Mouse (Mus musculus) intestine, embryonic 15.5 days (tissue): ENCODE measurements around the gene 4933428G20Rik. TPM values are rescaled to one million over a fixed set of nuclear protein-coding genes. Genes with fewer than 3 reads are reported as not detected.

Experiments
- ATAC-seq: fragments of 200-750 bp; cut with Nextera tagmentation; 2 replicates; pipeline ENCODE4 v1.8.0; 2017; ENCODE audit warnings: moderate TSS enrichment, moderate library complexity
- H3K27ac ChIP-seq: fragments of 300-500 bp; sonication (generic); 2 replicates; pipeline ENCODE4 v1.5.1; 2015; ENCODE audit warnings: mild to moderate bottlenecking, inconsistent platforms
- H3K27me3 ChIP-seq: fragments of 300-500 bp; sonication (generic); replicated peaks from 2 replicates; pipeline ENCODE4 v1.6.1; 2015; ENCODE audit warnings: inconsistent platforms
- H3K36me3 ChIP-seq: fragments of 300-500 bp; sonication (generic); 2 replicates; pipeline ENCODE4 v1.6.1; 2015; ENCODE audit warnings: inconsistent platforms
- H3K4me1 ChIP-seq: fragments of 300-500 bp; sonication (generic); replicated peaks from 2 replicates; pipeline ENCODE4 v1.6.1; 2015; ENCODE audit warnings: inconsistent platforms
- H3K4me2 ChIP-seq: fragments of 300-500 bp; sonication (generic); replicated peaks from 2 replicates; pipeline ENCODE4 v1.6.1; 2015; ENCODE audit warnings: mild to moderate bottlenecking, inconsistent platforms
- H3K4me3 ChIP-seq: fragments of 300-500 bp; sonication (generic); replicated peaks from 2 replicates; pipeline ENCODE4 v1.5.1; 2015; ENCODE audit warnings: inconsistent platforms
- H3K9ac ChIP-seq: fragments of 300-500 bp; sonication (generic); 2 replicates; pipeline ENCODE4 v1.6.1; 2015; ENCODE audit warnings: inconsistent platforms
- H3K9me3 ChIP-seq: fragments of 300-500 bp; sonication (generic); 2 replicates; pipeline ENCODE4 v1.6.1; 2016; ENCODE audit warnings: inconsistent platforms
- WGBS: fragments of 180-500 bp; shearing (Covaris S2); methylation state at CpG from one replicate; pipeline ENCODE4 v1.1.7; 2015; 5-methylcytosine and 5-hydroxymethylcytosine counted together
- polyA plus RNA-seq: library from polyadenylated mRNA; unstranded; fragments of >200 nt; fragmentation: Nextera tagmentation; extraction: Ambion mirVana; gene quantifications from 2 replicates; pipeline ENCODE4 v1.2.1, GENCODE M21; 2015

4933428G20Rik gene
- polyA plus RNA-seq, 1 experiment from 2014 or later, result 0.55 TPM

GRCm38 (mm10) chr11:97491640-97492039, 8.5 kb downstream of the 4933428G20Rik start:
- Histone ChIP-seq H3K4me1 (no peaks in the 10 kb centered on the region), H3K27me3 (no peaks in the 10 kb centered on the region; the same call in 1 of the 2 replicates), H3K9me3 (no peaks in the 10 kb centered on the region), H3K9ac (no peak overlapping the region), H3K4me3 (no peak overlapping the region), H3K36me3 (peaks cover 19% of the 10 kb centered on the region), H3K27ac (no peak overlapping the region), H3K4me2 (no peak overlapping the region)
- WGBS, result 79% methylated on average over 10 of the region's 10 CpGs
- ATAC-seq, result no peak

- no peak overlapping the region for H3K9ac ChIP-seq
- WGBS, result 34% methylated on average over 16 of the region's 16 CpGs
- peak; percentile 76 for ATAC-seq
- no peaks in the 10 kb centered on the region for H3K4me1 ChIP-seq
- H3K4me2 ChIP-seq, result no peak overlapping the region
- no peaks in the 10 kb centered on the region for H3K9me3 ChIP-seq
- no peak overlapping the region for H3K27ac ChIP-seq
- no peak overlapping the region for H3K4me3 ChIP-seq
- H3K27me3 ChIP-seq, result no peaks in the 10 kb centered on the region
- H3K36me3 ChIP-seq, result peaks cover 23% of the 10 kb centered on the region
These were observed 10.4 kb downstream of the 4933428G20Rik start for GRCm38 (mm10) chr11:97489589-97490324.

DNA sequence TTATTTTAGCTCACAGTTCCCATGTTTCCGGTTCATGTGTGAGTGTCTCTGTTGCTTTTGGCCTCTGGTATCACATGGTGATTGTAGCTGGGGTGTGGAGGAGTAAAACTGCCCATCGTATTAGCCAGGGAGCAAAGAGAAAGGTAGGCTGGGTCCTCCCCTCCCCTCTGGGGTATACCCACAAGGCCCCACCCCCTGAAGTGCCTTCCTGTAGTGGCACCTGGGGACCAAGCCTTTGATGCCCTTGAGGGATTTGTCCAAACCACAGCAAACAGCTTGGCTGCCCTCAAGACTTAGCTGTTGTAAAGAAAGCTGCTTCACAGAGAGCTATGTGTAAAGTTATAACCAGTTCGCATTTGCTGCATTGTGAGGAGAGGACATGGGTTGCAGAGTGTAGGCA, 12.5 kb downstream of the 4933428G20Rik start:
- no peaks in the 10 kb centered on the region for H3K9me3 ChIP-seq
- H3K4me1 ChIP-seq, result no peaks in the 10 kb centered on the region
- no peaks in the 10 kb centered on the region for H3K27me3 ChIP-seq
- no peak for ATAC-seq
- no peak overlapping the region for H3K27ac ChIP-seq
- H3K4me2 ChIP-seq, result no peak overlapping the region
- no peak overlapping the region for H3K4me3 ChIP-seq
- H3K36me3 ChIP-seq, result peaks cover 16% of the 10 kb centered on the region
- no peak overlapping the region for H3K9ac ChIP-seq
- WGBS, result 77% methylated on average over 3 of the region's 3 CpGs

DNA sequence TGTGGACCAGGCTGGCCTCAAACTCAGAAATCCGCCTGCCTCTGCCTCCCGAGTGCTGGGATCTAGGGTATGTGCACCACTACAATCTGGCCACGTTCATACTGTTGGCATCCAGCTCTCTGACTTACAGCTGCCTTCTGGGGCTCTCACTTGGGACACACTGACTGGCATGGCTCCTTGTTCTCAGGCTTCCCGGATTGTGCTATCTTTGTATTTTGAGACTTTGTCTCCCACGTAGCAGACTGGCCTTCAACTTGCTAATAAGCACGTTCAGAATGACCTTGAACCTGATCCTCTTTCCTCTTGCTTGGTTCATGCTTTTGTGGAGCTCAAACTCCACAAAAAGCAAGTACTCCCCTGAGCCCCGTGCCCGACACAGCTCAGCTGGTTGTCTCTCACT, 14.5 kb downstream of the 4933428G20Rik start:
- no peak overlapping the region for H3K4me3 ChIP-seq
- ATAC-seq, result no peak
- H3K36me3 ChIP-seq, result peaks cover 4% of the 10 kb centered on the region; the same call in 1 of the 2 replicates
- no peaks in the 10 kb centered on the region for H3K4me1 ChIP-seq
- 83% methylated on average over 8 of the region's 8 CpGs for WGBS
- no peaks in the 10 kb centered on the region for H3K9me3 ChIP-seq
- no peak overlapping the region for H3K27ac ChIP-seq
- H3K27me3 ChIP-seq, result no peaks in the 10 kb centered on the region
- no peak overlapping the region for H3K4me2 ChIP-seq
- no peak overlapping the region for H3K9ac ChIP-seq

- Histone ChIP-seq H3K4me2 (no peak overlapping the region), H3K9me3 (no peaks in the 10 kb centered on the region), H3K27me3 (no peaks in the 10 kb centered on the region), H3K4me1 (no peaks in the 10 kb centered on the region), H3K36me3 (peaks cover 16% of the 10 kb centered on the region), H3K27ac (no peak overlapping the region), H3K4me3 (no peak overlapping the region), H3K9ac (no peak overlapping the region)
- WGBS, result 81% methylated on average over 8 of the region's 8 CpGs
- ATAC-seq, result no peak
These were observed 20.3 kb downstream of the 4933428G20Rik start for GRCm38 (mm10) chr11:97479824-97480223.

DNA sequence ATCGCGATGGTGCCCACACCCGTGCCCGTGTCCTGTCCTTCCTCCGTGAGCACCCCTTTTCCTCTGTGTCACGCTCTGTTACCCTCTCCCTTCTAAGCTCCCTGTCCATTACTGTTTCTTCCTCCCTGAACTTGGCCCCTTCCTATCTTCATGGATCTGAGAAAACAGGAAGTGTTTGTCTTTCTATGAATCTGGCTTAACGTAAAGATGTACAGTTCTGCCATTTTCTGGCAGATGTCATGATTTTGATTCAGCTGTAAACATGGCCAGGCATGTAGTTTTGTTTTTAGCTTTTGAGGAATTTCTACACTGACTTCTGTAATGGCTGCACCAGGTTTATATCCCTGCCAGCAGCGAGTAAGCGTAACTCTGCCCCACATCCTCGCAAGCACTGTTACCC, 21.1 kb downstream of the 4933428G20Rik start:
- Histone ChIP-seq H3K9me3 (no peaks in the 10 kb centered on the region), H3K27ac (no peak overlapping the region), H3K9ac (no peak overlapping the region), H3K27me3 (no peaks in the 10 kb centered on the region), H3K4me1 (no peaks in the 10 kb centered on the region), H3K4me3 (no peak overlapping the region), H3K36me3 (peaks cover 16% of the 10 kb centered on the region), H3K4me2 (no peak overlapping the region)
- 87% methylated on average over 10 of the region's 10 CpGs for WGBS
- no peak for ATAC-seq

- peaks cover 16% of the 10 kb centered on the region for H3K36me3 ChIP-seq
- no peak overlapping the region for H3K4me2 ChIP-seq
- H3K9me3 ChIP-seq, result no peaks in the 10 kb centered on the region
- H3K9ac ChIP-seq, result no peak overlapping the region
- no peak overlapping the region for H3K4me3 ChIP-seq
- WGBS, result 88% methylated on average over 6 of the region's 6 CpGs
- H3K27ac ChIP-seq, result no peak overlapping the region
- H3K27me3 ChIP-seq, result no peaks in the 10 kb centered on the region
- ATAC-seq, result no peak
- H3K4me1 ChIP-seq, result no peaks in the 10 kb centered on the region
These were observed 21.8 kb downstream of the 4933428G20Rik start for GRCm38 (mm10) chr11:97478345-97478744.

GRCm38 (mm10) chr11:97477431-97477830, 22.7 kb downstream of the 4933428G20Rik start:
- Histone ChIP-seq H3K27ac (no peak overlapping the region), H3K9me3 (no peaks in the 10 kb centered on the region), H3K36me3 (peaks cover 16% of the 10 kb centered on the region), H3K4me1 (no peaks in the 10 kb centered on the region), H3K4me3 (no peak overlapping the region), H3K27me3 (no peaks in the 10 kb centered on the region), H3K4me2 (no peak overlapping the region), H3K9ac (no peak overlapping the region)
- WGBS, result 80% methylated on average over 7 of the region's 7 CpGs
- ATAC-seq, result no peak

- peaks cover 16% of the 10 kb centered on the region for H3K36me3 ChIP-seq
- peak; percentile 6; the same call in 1 of the 2 replicates for ATAC-seq
These were observed 23.6 kb downstream of the 4933428G20Rik start for GRCm38 (mm10) chr11:97476334-97477095.

DNA sequence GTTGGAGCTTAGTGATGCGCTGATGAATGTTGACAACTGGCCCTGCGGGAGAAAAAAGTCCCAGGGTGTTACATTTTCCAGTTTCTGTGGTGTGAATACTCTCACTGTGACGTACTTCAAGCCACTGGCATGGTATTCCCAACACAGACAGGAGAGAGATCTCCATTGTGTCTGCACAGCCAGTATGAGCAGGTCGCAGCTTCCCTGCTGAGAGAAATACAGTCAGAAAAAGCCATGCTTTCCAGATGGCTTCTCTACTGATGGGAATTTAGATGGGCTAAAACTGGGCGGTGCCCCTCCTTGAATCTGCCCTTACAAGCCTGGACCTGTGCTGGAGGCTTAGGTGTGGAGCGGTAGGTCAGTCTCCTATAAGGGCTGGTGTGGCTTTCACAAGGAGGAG, 28.9 kb downstream of the 4933428G20Rik start:
- ATAC-seq, result no peak

More at GRCm38 (mm10) chr11:97476334-97477095, 23.6 kb downstream of the 4933428G20Rik start:
- Histone ChIP-seq H3K4me2 (no peak overlapping the region), H3K9me3 (no peaks in the 10 kb centered on the region), H3K4me3 (no peak overlapping the region), H3K27me3 (no peaks in the 10 kb centered on the region), H3K27ac (no peak overlapping the region), H3K9ac (no peak overlapping the region), H3K4me1 (no peaks in the 10 kb centered on the region)
- WGBS, result 63% methylated on average over 8 of the region's 8 CpGs

GRCm38 (mm10) chr11:97469828-97470227, 30.3 kb downstream of the 4933428G20Rik start:
- no peak for ATAC-seq
- Histone ChIP-seq H3K4me2 (no peak overlapping the region), H3K27me3 (no peaks in the 10 kb centered on the region), H3K27ac (no peak overlapping the region), H3K36me3 (peaks cover 9% of the 10 kb centered on the region), H3K9ac (no peak overlapping the region), H3K4me3 (no peak overlapping the region), H3K9me3 (no peaks in the 10 kb centered on the region), H3K4me1 (no peaks in the 10 kb centered on the region)
- 94% methylated on average over 7 of the region's 7 CpGs for WGBS

More for the DNA sequence above, 28.9 kb downstream of the 4933428G20Rik start:
- Histone ChIP-seq H3K4me2 (no peak overlapping the region), H3K9me3 (no peaks in the 10 kb centered on the region), H3K4me3 (no peak overlapping the region), H3K27me3 (no peaks in the 10 kb centered on the region), H3K36me3 (peaks cover 15% of the 10 kb centered on the region), H3K9ac (no peak overlapping the region), H3K4me1 (no peaks in the 10 kb centered on the region), H3K27ac (no peak overlapping the region)
- WGBS, result 90% methylated on average over 6 of the region's 6 CpGs

- Histone ChIP-seq H3K4me2 (no peak overlapping the region), H3K4me3 (no peak overlapping the region), H3K9me3 (no peaks in the 10 kb centered on the region), H3K9ac (no peak overlapping the region), H3K27me3 (no peaks in the 10 kb centered on the region), H3K27ac (no peak overlapping the region), H3K4me1 (no peaks in the 10 kb centered on the region), H3K36me3 (peaks cover 18% of the 10 kb centered on the region)
- peak; percentile 74 for ATAC-seq
- WGBS, result 47% methylated on average over 14 of the region's 14 CpGs
These were observed 31.4 kb downstream of the 4933428G20Rik start for GRCm38 (mm10) chr11:97468639-97469287.
